Mouse (Mus musculus) kidney, adult 2 months (tissue): ENCODE data around the gene Sptbn2. TPM values are rescaled to one million over a fixed set of nuclear protein-coding genes. Genes with fewer than 3 reads are reported as not detected.
"Not testable (repeated sequence)": the region's sequence is repeated elsewhere in the genome, so short reads cannot be mapped to it uniquely, and the experiment has no call there.

Experiments used
- DNase-seq: peaks from one replicate; pipeline ENCODE4 v3.0.0; 2021
- H3K27ac ChIP-seq: fragments of 200-500 bp; 2 replicates; pipeline ENCODE4 v1.5.1; 2012; ENCODE audit warnings: low read depth, low read length, control low read depth, inconsistent platforms; ENCODE audit not compliant: insufficient read depth
- H3K27me3 ChIP-seq: fragments of 200-500 bp; replicated peaks from 2 replicates; pipeline ENCODE4 v1.6.1; 2012; ENCODE audit warnings: mild to moderate bottlenecking, moderate library complexity, low read length, inconsistent platforms; ENCODE audit not compliant: control insufficient read depth, insufficient read depth
- H3K36me3 ChIP-seq: fragments of 200-500 bp; 2 replicates; pipeline ENCODE4 v1.6.1; 2012; ENCODE audit warnings: mild to moderate bottlenecking, moderate library complexity, low read length, inconsistent platforms; ENCODE audit not compliant: control insufficient read depth, insufficient read depth
- H3K4me1 ChIP-seq: fragments of 200-500 bp; 2 replicates; pipeline ENCODE4 v1.6.1; 2011; ENCODE audit warnings: low read length; ENCODE audit not compliant: control insufficient read depth, insufficient read depth
- H3K4me3 ChIP-seq: fragments of 200-500 bp; 2 replicates; pipeline ENCODE4 v1.5.1; 2011; ENCODE audit warnings: mild to moderate bottlenecking, low read depth, low read length, control low read depth; ENCODE audit not compliant: insufficient read depth
- CTCF ChIP-seq: fragments of 200-500 bp; conservative IDR thresholded peaks from 2 replicates; pipeline ENCODE4 v1.5.1; 2011; ENCODE audit warnings: low read depth, mild to moderate bottlenecking, control low read depth, low read length, moderate library complexity, mixed read lengths; ENCODE audit not compliant: insufficient read depth, insufficient read length
- POLR2A ChIP-seq: fragments of 200-500 bp; IDR thresholded peaks from one replicate; pipeline ENCODE4 v1.6.1; 2011; ENCODE audit warnings: low read depth, low read length, control low read depth
- WGBS: fragments of 180-500 bp; shearing (Covaris S2); methylation state at CpG from one replicate; pipeline ENCODE4 v1.1.7; 2018; 5-methylcytosine and 5-hydroxymethylcytosine counted together
- polyA plus RNA-seq: library from polyadenylated mRNA; depleted of rRNA; stranded (reverse); fragments of >200 nt; gene quantifications from 2 replicates; pipeline ENCODE4 v1.2.3, GENCODE M21; 2012

The Sptbn2 gene
- polyA plus RNA-seq, 1 experiment: 12.0 TPM

DNA sequence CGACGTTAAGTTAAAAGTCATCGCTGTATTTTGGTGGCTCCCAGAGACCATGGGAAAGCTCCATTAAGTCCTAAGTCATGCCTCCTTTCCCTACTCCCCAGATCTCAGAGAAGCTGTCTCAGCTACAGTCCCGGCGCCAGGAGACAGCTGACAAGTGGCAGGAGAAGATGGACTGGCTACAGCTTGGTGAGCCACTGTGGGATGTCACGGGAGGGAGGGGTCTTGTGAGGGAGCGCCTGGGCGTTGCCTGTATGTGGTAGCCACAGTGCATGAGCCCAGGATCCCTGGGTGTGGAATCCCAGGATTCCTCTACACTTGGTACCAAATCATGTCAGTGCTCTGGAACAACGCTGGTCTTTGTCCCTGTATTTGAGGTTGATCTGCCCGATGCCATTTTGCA is 37.5 kb downstream of the Sptbn2 start:
- H3K27me3 ChIP-seq: no peaks in the 10 kb centered on the region
- H3K4me3 ChIP-seq: no peak overlapping the region
- WGBS: 81% methylated on average over 10 of the region's 10 CpGs
- TF ChIP-seq POLR2A (no peak), CTCF (no peak)
- no peaks in the 10 kb centered on the region for H3K36me3 ChIP-seq
- DNase-seq: no peak
- H3K27ac ChIP-seq: no peak overlapping the region
- no peaks in the 10 kb centered on the region for H3K4me1 ChIP-seq

DNA sequence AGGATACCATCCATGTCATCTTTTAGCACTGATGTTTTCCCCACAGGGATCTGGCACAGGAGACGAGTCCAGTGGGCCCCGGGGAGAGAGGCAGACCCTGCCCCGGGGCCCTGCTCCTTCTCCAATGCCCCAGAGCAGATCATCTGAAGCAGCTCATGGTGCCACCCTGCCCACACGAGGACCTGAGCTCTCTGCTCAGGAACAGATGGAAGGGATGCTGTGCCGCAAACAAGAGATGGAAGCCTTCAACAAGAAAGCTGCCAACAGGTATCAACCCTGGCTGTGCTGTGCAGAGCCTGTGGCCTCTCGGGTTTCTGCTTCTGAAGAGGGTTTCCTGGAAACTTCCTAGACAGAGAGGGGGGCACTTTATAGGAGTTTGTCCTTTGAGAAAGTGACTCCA is 39.0 kb downstream of the Sptbn2 start:
- Histone ChIP-seq H3K27ac (no peak overlapping the region), H3K4me1 (no peaks in the 10 kb centered on the region), H3K4me3 (no peak overlapping the region), H3K36me3 (no peaks in the 10 kb centered on the region), H3K27me3 (no peaks in the 10 kb centered on the region)
- TF ChIP-seq POLR2A: no peak
- no peak for TF ChIP-seq CTCF
- 89% methylated on average over 6 of the region's 6 CpGs for WGBS
- DNase-seq: no peak

DNA sequence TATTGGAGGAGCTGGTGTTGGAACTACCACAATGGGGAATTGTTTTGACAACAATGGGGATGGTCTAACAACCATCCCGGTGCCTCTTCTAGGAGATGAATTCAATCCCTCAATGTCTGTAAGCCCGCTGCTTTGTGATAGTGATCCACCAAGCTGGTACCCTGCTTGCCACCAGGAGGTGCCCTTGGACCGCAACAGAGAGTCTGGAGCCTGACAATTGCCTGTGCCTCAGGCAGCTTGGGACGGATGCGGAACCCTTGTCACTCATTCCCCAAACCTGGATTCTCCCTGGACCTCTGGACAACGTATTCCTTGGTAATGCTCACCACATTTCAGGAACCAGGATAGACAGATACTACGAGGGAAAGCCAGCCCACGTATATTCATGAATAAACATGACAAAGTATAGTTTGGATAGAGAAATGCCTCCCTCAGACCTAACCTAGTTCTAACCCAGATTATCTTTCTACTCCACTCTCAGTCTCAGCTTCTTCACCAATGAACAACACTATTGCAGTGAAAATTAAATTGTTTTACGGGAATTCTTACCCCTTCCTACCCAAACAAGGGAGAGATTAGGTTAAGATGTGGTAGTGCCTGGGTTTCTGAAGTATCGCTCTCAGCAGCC is 44.7 kb downstream of the Sptbn2 start:
- peak; percentile 95 for DNase-seq
- TF ChIP-seq POLR2A: no peak
- TF ChIP-seq CTCF: peak; percentile 99
- under 1% methylated on average over 10 of the region's 10 CpGs for WGBS

DNA sequence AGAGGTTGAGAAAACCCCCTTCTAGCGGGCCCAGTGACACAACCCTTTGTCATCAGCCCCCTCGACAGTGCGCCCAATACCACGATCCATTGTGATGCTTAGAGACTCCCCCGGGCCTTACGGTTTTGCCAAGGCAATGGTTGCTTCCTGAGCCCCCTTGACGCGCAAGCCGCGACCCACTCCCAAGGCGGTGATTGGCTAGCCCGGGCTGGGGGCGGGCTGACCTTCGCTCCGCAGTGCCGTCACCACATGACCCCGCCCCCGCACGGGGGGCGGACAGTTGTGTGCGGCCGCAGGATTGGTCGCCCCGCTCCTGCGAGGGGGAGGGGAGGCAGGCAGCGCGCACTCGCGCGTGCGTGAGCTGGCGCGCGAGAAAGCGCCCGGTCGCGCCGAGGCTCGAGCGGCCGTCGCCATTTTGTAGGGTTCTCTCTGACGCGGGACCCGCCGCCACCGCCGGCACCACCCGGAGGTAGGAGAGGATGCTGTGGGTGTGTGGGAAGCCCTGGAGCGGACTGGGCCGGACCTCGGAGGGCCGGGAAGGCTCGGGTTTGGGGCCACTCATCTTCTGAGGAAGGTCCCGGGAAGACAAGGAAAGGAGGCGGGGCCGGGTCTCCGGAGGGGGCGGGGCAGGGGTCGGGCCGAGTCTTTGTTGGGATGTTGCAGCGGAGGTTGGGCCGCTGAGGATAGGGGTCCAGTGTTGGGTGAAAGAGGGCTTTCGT is 45.4 kb downstream of the Sptbn2 start, which contains the start of gene Rbm4b:
TSS of gene Rbm4b (plus strand) at position 305 of the 719 bp plus-strand sequence.
- under 1% methylated on average over 65 of the region's 65 CpGs for WGBS
- H3K4me1 ChIP-seq: peaks cover 4% of the 10 kb centered on the region; the same call in 1 of the 2 replicates
- peak within 1 kb of the TSS; percentile 86 for H3K27ac ChIP-seq
- DNase-seq: peak; percentile 98
- H3K36me3 ChIP-seq: no peaks in the 10 kb centered on the region; the same call in 1 of the 2 replicates
- H3K27me3 ChIP-seq: no peaks in the 10 kb centered on the region
- no peak for TF ChIP-seq CTCF
- peak; percentile 5 for TF ChIP-seq POLR2A
- H3K4me3 ChIP-seq: peak within 1 kb of the TSS; percentile 83

More for the DNA sequence above, 44.7 kb downstream of the Sptbn2 start:
- no peaks in the 10 kb centered on the region for H3K27me3 ChIP-seq
- H3K36me3 ChIP-seq: no peaks in the 10 kb centered on the region; the same call in 1 of the 2 replicates
- peaks cover 4% of the 10 kb centered on the region; the same call in 1 of the 2 replicates for H3K4me1 ChIP-seq
- H3K27ac ChIP-seq: peak overlapping the region; percentile 86
- H3K4me3 ChIP-seq: peak overlapping the region; percentile 83

DNA sequence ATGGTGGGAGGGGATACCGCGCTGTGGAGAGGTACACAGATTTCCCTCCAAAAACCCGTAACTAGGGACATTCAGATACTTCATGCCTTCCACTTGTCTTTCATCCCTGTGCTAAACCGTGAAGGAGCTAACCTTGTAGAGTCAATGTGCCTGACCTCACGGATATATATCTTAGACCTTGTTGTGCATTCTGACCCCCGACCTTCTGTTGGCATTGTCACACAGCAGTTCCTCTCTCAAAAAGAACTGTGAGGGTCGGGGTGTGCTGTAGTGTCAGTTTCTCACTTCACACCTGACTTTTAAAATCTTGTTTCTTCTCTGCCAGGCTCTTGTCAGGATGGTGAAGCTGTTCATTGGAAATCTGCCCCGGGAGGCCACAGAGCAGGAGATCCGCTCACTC is 46.0 kb downstream of the Sptbn2 start:
- 2% methylated on average over 9 of the region's 9 CpGs for WGBS
- H3K27ac ChIP-seq: peak overlapping the region; percentile 35
- H3K36me3 ChIP-seq: no peaks in the 10 kb centered on the region; the same call in 1 of the 2 replicates

DNA sequence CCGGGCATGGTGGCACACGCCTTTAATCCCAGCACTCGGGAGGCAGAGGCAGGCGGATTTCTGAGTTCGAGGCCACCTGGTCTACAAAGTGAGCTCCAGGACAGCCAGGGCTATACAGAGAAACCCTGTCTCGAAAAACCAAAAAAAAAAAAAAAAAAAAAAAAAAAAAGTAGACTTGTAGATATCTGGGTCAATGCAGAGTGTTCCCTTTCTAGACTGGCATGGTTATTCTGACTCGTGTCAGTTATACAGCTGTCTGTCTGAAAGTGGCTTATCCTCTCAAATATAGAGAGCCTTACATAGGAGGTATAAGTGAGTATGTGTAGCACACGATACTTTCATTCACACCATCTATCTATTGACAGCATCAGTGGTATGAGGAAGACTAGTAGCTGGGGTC is 49.6 kb downstream of the Sptbn2 start:
- not testable (repeated sequence) for H3K27ac ChIP-seq, H3K4me3 ChIP-seq, H3K36me3 ChIP-seq, DNase-seq, H3K4me1 ChIP-seq, H3K27me3 ChIP-seq
- WGBS: 79% methylated on average over 8 of the region's 8 CpGs

More for the DNA sequence above, 46.0 kb downstream of the Sptbn2 start:
- H3K4me3 ChIP-seq: peak overlapping the region; percentile 83
- no peaks in the 10 kb centered on the region for H3K27me3 ChIP-seq
- peaks cover 4% of the 10 kb centered on the region; the same call in 1 of the 2 replicates for H3K4me1 ChIP-seq
- TF ChIP-seq POLR2A (no peak), CTCF (no peak)
- DNase-seq: no peak

DNA sequence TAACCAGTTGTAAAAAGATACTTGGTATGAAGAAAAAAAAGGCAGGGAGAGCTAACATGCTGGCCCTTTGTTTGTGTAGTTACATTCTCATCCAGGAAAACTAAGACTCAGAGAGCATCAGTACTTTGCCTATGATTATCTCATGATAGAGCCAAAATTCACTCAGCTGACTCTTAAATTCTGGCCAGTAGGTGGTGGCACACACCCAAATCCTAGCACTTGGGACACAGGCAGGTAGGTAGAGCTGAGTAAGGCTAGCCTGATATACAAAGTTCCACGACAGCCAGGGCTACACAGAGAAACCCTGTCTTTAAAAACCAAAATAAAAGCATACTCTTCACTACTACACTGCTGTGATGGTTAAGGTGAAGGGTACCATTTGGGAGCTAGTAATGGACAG is 51.9 kb downstream of the Sptbn2 start:
- DNase-seq: peak; percentile 63
- H3K4me1 ChIP-seq: peaks cover 5% of the 10 kb centered on the region; the same call in 1 of the 2 replicates
- H3K27ac ChIP-seq: no peak overlapping the region
- no peaks in the 10 kb centered on the region for H3K27me3 ChIP-seq
- H3K36me3 ChIP-seq: peaks cover 5% of the 10 kb centered on the region
- 25% methylated on average over 1 of the region's 1 CpGs for WGBS
- TF ChIP-seq CTCF: peak; percentile 52
- TF ChIP-seq POLR2A: no peak
- no peak overlapping the region for H3K4me3 ChIP-seq
